Mouse (Mus musculus): Measurements from ENCODE around the gene Ap4s1. TPM values are rescaled to one million over a fixed set of nuclear protein-coding genes. Genes with fewer than 3 reads are reported as not detected.

The Ap4s1 gene
- 90.9 and 96.9 TPM in 2 replicates for polyA plus RNA-seq (2021; fragmentation: Nextera tagmentation)
- long read RNA-seq, experiment 1, partial matches to known transcripts: 2 of 39 reads
- long read RNA-seq, experiment 1, other reads (novel, unspliced or antisense): 37 of 39 reads
- long read RNA-seq, experiment 2, partial matches to known transcripts: 4 of 16 reads
- long read RNA-seq, experiment 2, other reads (novel, unspliced or antisense): 12 of 16 reads

DNA sequence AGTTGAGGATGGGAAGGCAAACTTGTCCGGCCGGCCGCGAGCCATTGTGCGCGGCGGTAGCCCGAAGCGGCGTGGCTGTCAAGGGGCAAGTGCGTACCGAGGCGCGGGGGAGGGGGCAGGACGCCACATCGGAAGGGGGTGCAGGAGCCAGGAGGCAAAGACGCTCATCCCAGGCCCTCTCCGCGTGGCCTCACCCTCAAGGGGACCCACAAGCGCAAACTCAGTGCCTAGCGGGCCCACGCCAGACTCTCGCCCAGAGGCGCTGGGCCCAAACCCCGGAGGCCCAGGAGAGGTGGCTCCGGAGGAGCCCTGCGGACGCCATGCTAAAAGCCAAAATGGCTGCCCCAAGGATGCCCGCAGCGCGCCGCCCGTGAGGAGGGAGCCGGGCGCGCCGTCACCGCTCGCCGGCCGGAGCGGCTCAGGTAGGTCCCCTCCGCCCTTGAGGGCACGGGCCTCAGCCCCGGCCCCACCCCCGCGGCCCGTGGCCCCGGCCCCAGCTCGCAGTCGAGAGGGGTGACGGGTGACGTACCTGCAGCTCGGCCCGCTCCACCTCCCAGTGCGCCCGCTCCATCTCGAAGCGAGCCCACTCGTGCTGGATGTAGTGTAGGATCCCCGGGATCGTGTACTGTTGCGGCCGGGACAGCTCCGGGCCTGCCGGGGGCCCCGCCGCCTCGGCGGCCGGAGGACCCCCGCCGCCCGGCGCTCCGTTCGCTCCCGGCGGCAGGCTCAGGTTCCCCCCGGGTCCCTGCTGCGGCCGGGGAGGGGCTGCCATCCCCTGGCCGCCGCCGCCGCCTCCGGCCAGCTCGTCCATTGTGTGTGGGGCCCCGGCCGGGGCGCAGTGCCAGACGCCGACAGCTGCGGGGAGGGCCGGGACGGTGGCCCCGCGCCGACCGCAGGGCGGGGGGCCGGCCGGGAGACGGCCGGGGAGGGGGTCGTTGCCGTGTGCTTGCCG lies at the start of gene Ap4s1:
Gene Ap4s1, plus strand, starts transcription at position 141 of the 952 bp plus-strand sequence.

DNA sequence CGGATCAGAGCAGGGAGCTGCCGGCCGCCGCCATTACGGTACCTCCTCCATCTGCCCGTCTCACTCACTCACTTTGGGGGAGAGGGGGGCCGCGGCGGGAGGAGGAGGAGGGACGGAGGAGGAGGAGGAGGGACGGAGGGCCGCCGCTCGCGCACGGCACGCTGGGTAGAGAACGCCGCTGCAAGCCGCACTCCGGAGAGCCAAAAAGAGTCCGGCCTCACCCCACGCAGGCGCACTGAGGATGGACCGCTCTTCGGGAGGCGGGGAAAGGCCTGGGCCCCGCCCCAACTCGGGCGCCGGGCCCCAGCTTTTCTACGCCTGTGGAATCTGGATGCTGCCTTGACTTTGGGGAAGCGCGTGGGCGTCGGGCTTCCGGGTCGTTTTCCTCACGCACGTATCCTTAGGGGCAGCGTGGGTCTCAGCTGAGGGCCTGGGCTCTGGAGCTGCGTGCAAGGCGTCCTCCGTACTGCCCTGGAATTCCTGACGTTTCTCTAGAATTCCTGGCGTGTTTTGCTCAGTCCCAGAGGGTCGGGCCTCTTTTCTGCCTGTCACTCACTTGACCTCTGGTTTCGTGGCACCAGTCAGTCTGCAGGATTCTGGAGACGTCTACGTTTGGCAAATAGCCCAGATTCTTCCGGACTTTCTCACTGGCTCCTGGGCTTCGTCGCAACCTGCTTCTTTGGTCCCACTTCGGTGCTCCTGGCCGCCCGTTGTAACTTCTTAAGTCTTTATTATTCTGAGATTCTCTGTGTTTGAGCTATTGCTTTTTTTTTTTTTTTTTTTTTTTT lies 1.2 kb downstream of the Ap4s1 start, which contains the start of gene Strn3:
Gene Strn3, minus strand, starts transcription at position 53 of the 788 bp plus-strand sequence.

Other genes starting within 250 kb of the Ap4s1 start
- 33.2 and 36.5 TPM in 2 replicates for gene Coch, start 97.7 kb upstream of the Ap4s1 start, polyA plus RNA-seq (2021; fragmentation: Nextera tagmentation)
- gene Strn3, start 864 bp downstream of the Ap4s1 start, polyA plus RNA-seq (2021; fragmentation: Nextera tagmentation): 11.3 and 11.8 TPM in 2 replicates
- gene Hectd1, start 138.5 kb downstream of the Ap4s1 start, polyA plus RNA-seq (2021; fragmentation: Nextera tagmentation): 12.5 and 15.7 TPM in 2 replicates

Measured in left cerebral cortex, adult 6 months (tissue).